Mouse (Mus musculus) midbrain, embryonic 11.5 days (tissue): ENCODE measurements at regions not wholly inside any gene's neighbourhood (a gene's known extent, or its start where the extent isn't known, plus 50 kb on each side); places are given as distances from the start of the nearest gene placed in this dataset.

ENCODE experiments used
- ATAC-seq: fragments of 200-750 bp; cut with Nextera tagmentation; 2 replicates; pipeline ENCODE4 v1.8.0; 2017; ENCODE audit warnings: moderate TSS enrichment, moderate library complexity; ENCODE audit not compliant: low FRiP score
- DNase-seq: peaks from one replicate; pipeline ENCODE4 v3.0.0; 2015; ENCODE audit warnings: low spot score; ENCODE audit errors: missing footprints
- H3K27ac ChIP-seq: fragments of 300-500 bp; sonication (generic); 2 replicates; pipeline ENCODE4 v1.5.1; 2014; ENCODE audit warnings: low read depth, low read length
- H3K27me3 ChIP-seq: fragments of 300-500 bp; sonication (generic); 2 replicates; pipeline ENCODE4 v1.6.1; 2014; ENCODE audit warnings: mild to moderate bottlenecking, low read length, moderate library complexity, mixed read lengths; ENCODE audit not compliant: control insufficient read depth, insufficient read depth
- H3K36me3 ChIP-seq: fragments of 300-500 bp; sonication (generic); 2 replicates; pipeline ENCODE4 v1.6.1; 2014; ENCODE audit warnings: mild to moderate bottlenecking, low read length, moderate library complexity, mixed read lengths; ENCODE audit not compliant: control insufficient read depth, insufficient read depth
- H3K4me1 ChIP-seq: fragments of 300-500 bp; sonication (generic); 2 replicates; pipeline ENCODE4 v1.6.1; 2014; ENCODE audit warnings: low read length; ENCODE audit not compliant: control insufficient read depth, insufficient read depth
- H3K4me2 ChIP-seq: fragments of 300-500 bp; sonication (generic); 2 replicates; pipeline ENCODE4 v1.6.1; 2014; ENCODE audit warnings: mild to moderate bottlenecking, moderate library complexity
- H3K4me3 ChIP-seq: fragments of 300-500 bp; sonication (generic); 2 replicates; pipeline ENCODE4 v1.5.1; 2014; ENCODE audit warnings: low read depth, low read length
- H3K9ac ChIP-seq: fragments of 300-500 bp; sonication (generic); 2 replicates; pipeline ENCODE4 v1.6.1; 2014; ENCODE audit warnings: low read length
- H3K9me3 ChIP-seq: fragments of 300-500 bp; sonication (generic); 2 replicates; pipeline ENCODE4 v1.6.1; 2016; ENCODE audit warnings: low read length; ENCODE audit not compliant: control insufficient read depth
- WGBS: fragments of 180-500 bp; shearing (Covaris S2); extraction: QIAGEN DNeasy Blood & Tissue Kit; methylation state at CpG from one replicate; pipeline ENCODE4 v1.1.7; 2014; 5-methylcytosine and 5-hydroxymethylcytosine counted together

DNA sequence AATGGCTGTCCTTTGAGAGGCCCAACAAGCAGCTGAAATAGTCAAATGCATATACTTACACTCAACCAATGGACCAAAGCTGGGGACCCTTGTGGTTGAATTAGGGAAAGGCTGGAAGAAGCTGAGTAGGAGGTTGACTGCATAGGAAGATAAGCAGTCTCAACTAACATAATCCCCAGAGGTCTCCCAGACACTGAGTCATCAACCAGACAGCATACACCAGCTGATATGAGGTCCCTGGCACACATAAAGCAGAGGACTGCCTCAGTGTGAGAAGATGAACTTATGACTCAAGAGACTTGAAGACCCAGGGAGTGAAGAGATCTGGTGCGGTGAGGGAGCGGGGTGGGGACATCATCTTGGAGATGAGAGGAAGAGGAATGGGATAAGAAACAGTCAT is 863.8 kb downstream of the Nap1l3 start:
- no peaks in the 10 kb centered on the region for H3K9me3 ChIP-seq
- no peaks in the 10 kb centered on the region for H3K36me3 ChIP-seq
- no peak for DNase-seq
- no peaks in the 10 kb centered on the region for H3K27me3 ChIP-seq
- 96% methylated on average over 2 of the region's 2 CpGs for WGBS
- no peak overlapping the region for H3K4me2 ChIP-seq
- no peak for ATAC-seq
- no peak overlapping the region for H3K4me3 ChIP-seq
- H3K27ac ChIP-seq, result no peak overlapping the region
- no peak overlapping the region for H3K9ac ChIP-seq
- H3K4me1 ChIP-seq, result no peaks in the 10 kb centered on the region

DNA sequence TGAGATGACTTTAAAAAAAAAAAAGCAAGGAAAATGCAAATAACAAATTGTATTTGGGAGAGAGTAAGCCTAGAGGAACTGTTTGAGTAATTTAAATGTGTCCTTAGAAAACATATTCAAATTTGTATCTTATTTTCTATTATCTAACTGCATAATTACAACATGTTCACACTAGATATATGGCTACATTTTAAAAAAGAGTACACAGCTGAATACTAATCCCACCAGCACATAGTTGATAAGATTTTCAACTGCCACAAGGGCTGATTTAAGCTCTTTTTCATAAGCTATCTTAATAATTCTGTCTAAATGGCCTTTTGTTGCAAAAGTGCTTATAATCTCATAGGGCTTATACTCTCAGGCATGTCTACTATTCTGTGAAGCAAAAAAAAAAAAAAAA is 877.4 kb downstream of the Nap1l3 start:
- Histone ChIP-seq H3K9ac (no peak overlapping the region), H3K4me2 (no peak overlapping the region), H3K4me1 (no peaks in the 10 kb centered on the region), H3K4me3 (no peak overlapping the region), H3K9me3 (no peaks in the 10 kb centered on the region), H3K27ac (no peak overlapping the region), H3K36me3 (no peaks in the 10 kb centered on the region), H3K27me3 (no peaks in the 10 kb centered on the region)
- DNase-seq (no peak), ATAC-seq (no peak)

DNA sequence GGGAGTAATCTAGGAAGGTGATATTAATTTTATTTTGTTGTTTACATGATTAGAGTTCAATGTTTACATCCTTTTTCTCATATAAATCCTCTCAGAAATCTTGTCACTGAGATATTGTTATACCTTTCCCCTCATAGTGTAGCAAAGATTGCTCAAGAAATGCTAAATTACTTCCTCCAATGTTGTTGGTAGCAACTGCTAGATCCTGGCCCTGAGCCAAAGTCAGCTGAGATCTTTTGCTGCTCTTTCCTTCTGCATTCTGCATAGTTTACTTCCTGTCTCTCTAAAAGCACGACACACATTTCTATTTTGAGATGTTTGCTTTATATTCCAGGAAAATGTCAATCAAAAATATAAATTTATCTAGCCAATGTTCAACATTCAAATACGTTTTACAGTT is 899.5 kb downstream of the Nap1l3 start:
- Histone ChIP-seq H3K4me1 (no peaks in the 10 kb centered on the region), H3K27ac (no peak overlapping the region), H3K27me3 (no peaks in the 10 kb centered on the region), H3K4me2 (no peak overlapping the region), H3K9me3 (no peaks in the 10 kb centered on the region), H3K4me3 (no peak overlapping the region), H3K36me3 (no peaks in the 10 kb centered on the region), H3K9ac (no peak overlapping the region)
- WGBS, result 50% methylated on average over 2 of the region's 2 CpGs
- DNase-seq (no peak), ATAC-seq (no peak)

DNA sequence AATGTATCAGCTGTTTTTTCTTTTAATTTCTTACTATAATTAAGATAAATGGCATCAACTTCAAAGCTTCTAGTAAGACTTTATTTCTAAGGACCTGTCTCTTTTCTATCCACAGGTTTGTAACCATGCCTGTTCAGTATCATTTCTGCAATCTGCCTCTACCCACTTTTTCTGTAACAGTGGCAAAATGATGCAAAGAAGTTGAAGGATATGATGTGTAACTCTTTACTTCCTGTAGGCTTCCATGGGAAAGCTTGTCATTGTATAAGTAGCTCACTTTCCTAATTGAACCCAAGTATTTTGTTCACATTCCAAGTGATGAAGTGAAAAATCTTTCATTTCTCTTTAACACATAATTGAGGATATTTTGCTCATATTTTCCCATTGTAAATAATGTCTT is 900.0 kb downstream of the Nap1l3 start:
- Histone ChIP-seq H3K27ac (no peak overlapping the region), H3K27me3 (no peaks in the 10 kb centered on the region), H3K9me3 (no peaks in the 10 kb centered on the region), H3K36me3 (no peaks in the 10 kb centered on the region), H3K4me1 (no peaks in the 10 kb centered on the region), H3K4me3 (no peak overlapping the region), H3K9ac (no peak overlapping the region), H3K4me2 (no peak overlapping the region)
- no peak for ATAC-seq
- no peak for DNase-seq

DNA sequence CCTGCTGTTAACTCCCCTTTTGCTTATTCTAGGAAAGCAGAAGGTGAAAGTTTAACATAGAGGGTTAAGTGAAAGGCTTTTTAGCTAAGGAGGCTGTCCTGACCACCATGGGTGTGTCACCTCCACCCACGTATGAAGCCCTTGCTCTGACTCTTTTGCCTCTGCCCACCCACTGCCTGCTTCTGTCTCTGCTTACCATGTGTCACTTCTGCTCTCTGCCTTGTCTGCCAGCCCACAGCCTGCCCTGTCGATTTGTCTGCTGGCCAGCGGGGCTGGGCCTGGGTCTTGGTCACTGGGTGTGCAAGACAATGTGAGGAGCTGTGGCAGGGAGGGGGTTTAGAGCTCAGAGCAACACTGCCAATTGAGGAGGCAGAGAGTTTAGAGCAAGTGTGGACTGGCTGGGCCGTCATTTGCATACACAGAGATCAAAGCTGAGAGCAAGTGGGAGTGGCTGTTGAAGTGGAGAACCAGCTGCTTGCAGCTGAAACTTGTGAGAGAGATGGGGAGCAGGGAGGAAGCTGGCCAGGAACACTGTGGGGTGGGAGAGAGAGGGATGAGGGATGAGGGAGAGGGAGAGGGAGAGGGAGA is 917.7 kb downstream of the Nap1l3 start:
- no peaks in the 10 kb centered on the region for H3K36me3 ChIP-seq
- no peak overlapping the region for H3K27ac ChIP-seq
- WGBS, result 20% methylated on average over 4 of the region's 4 CpGs
- ATAC-seq (peak; percentile 88), DNase-seq (no peak)
- no peak overlapping the region for H3K9ac ChIP-seq
- H3K4me1 ChIP-seq, result no peaks in the 10 kb centered on the region
- no peak overlapping the region for H3K4me2 ChIP-seq
- H3K27me3 ChIP-seq, result no peaks in the 10 kb centered on the region
- H3K9me3 ChIP-seq, result no peaks in the 10 kb centered on the region
- H3K4me3 ChIP-seq, result no peak overlapping the region

DNA sequence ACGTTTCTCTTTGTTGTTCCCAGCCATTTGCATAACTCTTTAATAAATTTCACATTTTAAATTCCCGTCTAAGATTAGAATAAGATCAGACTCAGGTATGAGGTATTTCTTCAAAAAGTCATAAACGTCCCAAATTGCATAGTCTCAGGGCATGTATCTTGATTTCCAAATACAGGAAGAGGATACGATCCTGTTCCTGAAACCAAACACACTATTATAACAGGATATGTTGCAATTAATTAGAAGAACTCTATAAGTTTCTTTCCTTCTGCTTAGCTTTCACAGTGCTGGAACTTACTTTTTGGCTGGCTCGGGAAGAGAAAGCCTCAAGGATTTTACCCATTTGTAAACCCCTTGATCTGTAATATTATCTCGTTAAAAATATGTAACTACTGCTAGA is 968.1 kb downstream of the Nap1l3 start:
- Histone ChIP-seq H3K9me3 (no peaks in the 10 kb centered on the region), H3K4me2 (no peak overlapping the region), H3K4me1 (no peaks in the 10 kb centered on the region), H3K36me3 (no peaks in the 10 kb centered on the region), H3K27ac (no peak overlapping the region), H3K9ac (no peak overlapping the region), H3K27me3 (no peaks in the 10 kb centered on the region), H3K4me3 (no peak overlapping the region)
- ATAC-seq (no peak), DNase-seq (no peak)
- 88% methylated on average over 6 of the region's 6 CpGs for whole genome bisulfite sequencing
